Mouse (Mus musculus) neural tube, embryonic 10.5 days (tissue): ENCODE measurements around the gene Fam50b.

Source experiments
- DNase-seq: peaks from one replicate; pipeline ENCODE4 v3.0.0-alpha.2; 2017; ENCODE audit warnings: low spot score; ENCODE audit errors: extremely low spot score

Gene Fam50b

GRCm38 (mm10) chr13:34734686-34735085 lies at the start of gene Fam50b:
TSS of gene Fam50b (plus strand) at chr13:34734850.
- no peak for DNase-seq

GRCm38 (mm10) chr13:34685008-34685765 lies 49.5 kb upstream of the Fam50b start:
- no peak for DNase-seq

- DNase-seq, result no peak
These were observed 43.6 kb upstream of the Fam50b start for GRCm38 (mm10) chr13:34691049-34691448.

GRCm38 (mm10) chr13:34693111-34693510 lies 41.5 kb upstream of the Fam50b start:
- DNase-seq, result no peak

- no peak for DNase-seq
These were observed 37.8 kb upstream of the Fam50b start for GRCm38 (mm10) chr13:34696734-34697332.

- DNase-seq, result no peak
These were observed 34.6 kb upstream of the Fam50b start for GRCm38 (mm10) chr13:34700091-34700490.

GRCm38 (mm10) chr13:34700630-34701029 lies 34.0 kb upstream of the Fam50b start:
- no peak for DNase-seq

- DNase-seq, result no peak
These were observed 31.3 kb upstream of the Fam50b start for GRCm38 (mm10) chr13:34703301-34703700.

- DNase-seq, result no peak
These were observed 30.9 kb upstream of the Fam50b start for GRCm38 (mm10) chr13:34703795-34704194.

- DNase-seq, result no peak
These were observed 29.8 kb upstream of the Fam50b start for GRCm38 (mm10) chr13:34704835-34705234.

GRCm38 (mm10) chr13:34708955-34709354 lies 25.7 kb upstream of the Fam50b start:
- DNase-seq, result no peak

- DNase-seq, result no peak
These were observed 25.1 kb upstream of the Fam50b start for GRCm38 (mm10) chr13:34709566-34709965.

GRCm38 (mm10) chr13:34711410-34711809 lies 23.2 kb upstream of the Fam50b start:
- DNase-seq, result no peak

GRCm38 (mm10) chr13:34712881-34713280 lies 21.8 kb upstream of the Fam50b start:
- DNase-seq, result no peak

GRCm38 (mm10) chr13:34715437-34715838 lies 19.2 kb upstream of the Fam50b start:
- no peak for DNase-seq

- peak; percentile 33 for DNase-seq
These were observed 9.6 kb upstream of the Fam50b start for GRCm38 (mm10) chr13:34724831-34725592.

- DNase-seq, result no peak
These were observed 8.7 kb upstream of the Fam50b start for GRCm38 (mm10) chr13:34725800-34726476.

GRCm38 (mm10) chr13:34726477-34726805 lies 8.2 kb upstream of the Fam50b start:
- peak; percentile 60 for DNase-seq

GRCm38 (mm10) chr13:34727060-34727459 lies 7.6 kb upstream of the Fam50b start:
- no peak for DNase-seq

- no peak for DNase-seq
These were observed 3.1 kb upstream of the Fam50b start for GRCm38 (mm10) chr13:34731551-34731950.

- no peak for DNase-seq
These were observed 870 bp upstream of the Fam50b start for GRCm38 (mm10) chr13:34733780-34734179.
